Mouse (Mus musculus) kidney, postnatal 0 days (tissue): ENCODE measurements around the gene D430042O09Rik. TPM values are rescaled to one million over a fixed set of nuclear protein-coding genes. Genes with fewer than 3 reads are reported as not detected.
A peak's percentile ranks its signal among the peaks of the same experiment; 100 is the strongest.

Source experiments
- ATAC-seq: fragments of 200-750 bp; cut with Nextera tagmentation; replicated peaks from 2 replicates; pipeline ENCODE4 v1.8.0; 2017; ENCODE audit warnings: low read depth, moderate number of reproducible peaks, moderate TSS enrichment, moderate library complexity; ENCODE audit not compliant: low FRiP score
- DNase-seq: peaks from one replicate; pipeline ENCODE4 v3.0.0-alpha.2; 2016; ENCODE audit warnings: low spot score
- H3K27ac ChIP-seq: fragments of 300-500 bp; sonication (generic); 2 replicates; pipeline ENCODE4 v1.5.1; 2014; ENCODE audit warnings: mild to moderate bottlenecking
- H3K27me3 ChIP-seq: fragments of 300-500 bp; sonication (generic); 2 replicates; pipeline ENCODE4 v1.6.1; 2014; ENCODE audit warnings: low read length, mixed read lengths; ENCODE audit not compliant: insufficient read depth
- H3K36me3 ChIP-seq: fragments of 300-500 bp; sonication (generic); 2 replicates; pipeline ENCODE4 v1.6.1; 2014; ENCODE audit warnings: low read length, mixed read lengths; ENCODE audit not compliant: insufficient read depth
- H3K4me1 ChIP-seq: fragments of 300-500 bp; sonication (generic); replicated peaks from 2 replicates; pipeline ENCODE4 v1.6.1; 2014; ENCODE audit warnings: antibody characterized with exemption, low read length, mixed read lengths; ENCODE audit not compliant: insufficient read depth
- H3K4me2 ChIP-seq: fragments of 300-500 bp; sonication (generic); 2 replicates; pipeline ENCODE4 v1.6.1; 2014; ENCODE audit warnings: mild to moderate bottlenecking, low read length, moderate library complexity, mixed read lengths
- H3K4me3 ChIP-seq: fragments of 300-500 bp; sonication (generic); replicated peaks from 2 replicates; pipeline ENCODE4 v1.5.1; 2014; ENCODE audit warnings: low read depth, low read length
- H3K9ac ChIP-seq: fragments of 300-500 bp; sonication (generic); 2 replicates; pipeline ENCODE4 v1.6.1; 2014; ENCODE audit warnings: low read depth, low read length
- H3K9me3 ChIP-seq: fragments of 300-500 bp; sonication (generic); replicated peaks from 2 replicates; pipeline ENCODE4 v1.6.1; 2016; ENCODE audit warnings: low read length, inconsistent platforms, mixed read lengths
- CTCF ChIP-seq: IDR thresholded peaks from 2 replicates; pipeline ENCODE4 v1.5.1; 2016; ENCODE audit warnings: antibody characterized with exemption, low read depth, mild to moderate bottlenecking, moderate library complexity
- WGBS: fragments of 180-500 bp; shearing (Covaris S2); extraction: QIAGEN DNeasy Blood & Tissue Kit; methylation state at CpG from one replicate; pipeline ENCODE4 v1.1.7; 2014; 5-methylcytosine and 5-hydroxymethylcytosine counted together
- polyA plus RNA-seq: library from polyadenylated mRNA; unstranded; fragments of >200 nt; fragmentation: Nextera tagmentation; extraction: Ambion mirVana; gene quantifications from 2 replicates; pipeline ENCODE4 v1.2.1, GENCODE M21; 2015

The D430042O09Rik gene
- polyA plus RNA-seq, 1 experiment from 2014 or later, result 4.8 TPM

GRCm38 (mm10) chr7:125846866-125847527 is 139.3 kb downstream of the D430042O09Rik start:
- Histone ChIP-seq H3K9me3 (no peaks in the 10 kb centered on the region), H3K27ac (no peak overlapping the region), H3K9ac (no peak overlapping the region), H3K27me3 (no peaks in the 10 kb centered on the region), H3K4me1 (no peaks in the 10 kb centered on the region), H3K4me2 (no peak overlapping the region), H3K36me3 (0 out of 2 replicates have a peak, but pooled peaks cover 8% of the 10 kb centered on the region), H3K4me3 (no peak overlapping the region)
- WGBS, result 78% methylated on average over 8 of the region's 8 CpGs
- no peak for TF ChIP-seq CTCF
- no peak for DNase-seq
- no peak for ATAC-seq

DNA sequence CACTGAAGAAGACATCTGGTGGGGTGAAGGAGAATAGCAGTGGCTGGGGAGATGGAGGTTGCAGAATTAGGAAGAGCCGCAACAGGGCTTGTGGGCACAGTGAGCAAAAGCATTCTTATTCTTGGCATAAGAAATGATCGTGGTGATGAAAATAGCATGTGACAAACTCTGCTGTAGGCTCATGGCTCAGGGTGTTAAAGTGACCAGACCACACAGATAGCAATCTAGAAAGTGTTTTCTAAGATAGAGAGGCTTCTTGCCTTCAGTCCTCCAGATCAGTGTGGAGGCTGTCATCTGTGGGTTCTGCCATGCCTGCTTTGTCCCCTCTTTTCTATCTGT is 139.8 kb downstream of the D430042O09Rik start:
- no peaks in the 10 kb centered on the region for H3K27me3 ChIP-seq
- no peak overlapping the region for H3K9ac ChIP-seq
- no peak for DNase-seq
- no peak for ATAC-seq
- H3K4me2 ChIP-seq, result no peak overlapping the region
- no peak overlapping the region for H3K4me3 ChIP-seq
- TF ChIP-seq CTCF, result no peak
- H3K27ac ChIP-seq, result no peak overlapping the region
- WGBS, result 91% methylated on average over 2 of the region's 2 CpGs
- H3K4me1 ChIP-seq, result no peaks in the 10 kb centered on the region
- H3K9me3 ChIP-seq, result no peaks in the 10 kb centered on the region
- H3K36me3 ChIP-seq, result 0 out of 2 replicates have a peak, but pooled peaks cover 8% of the 10 kb centered on the region

DNA sequence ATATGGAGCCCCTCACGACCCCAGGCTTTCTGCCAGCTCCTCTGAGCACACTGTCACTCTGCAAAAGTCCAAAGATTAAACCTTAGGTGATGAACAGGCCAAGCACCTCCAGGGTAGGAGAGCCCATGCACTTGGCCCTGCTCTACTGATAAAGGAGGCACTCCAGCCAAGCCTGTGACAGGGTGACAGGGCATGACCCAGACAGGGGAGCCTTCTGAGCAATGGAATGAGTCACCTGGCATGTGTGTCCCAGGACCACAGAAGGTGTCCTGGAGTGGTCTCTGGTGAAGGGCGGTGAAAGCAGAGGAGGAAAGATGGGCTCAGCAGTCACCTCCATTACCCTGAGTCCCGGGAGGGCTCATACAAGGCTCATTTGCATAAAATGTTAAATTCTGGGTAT is 151.9 kb downstream of the D430042O09Rik start:
- DNase-seq (no peak), ATAC-seq (no peak)
- no peak for TF ChIP-seq CTCF
- no peaks in the 10 kb centered on the region for H3K9me3 ChIP-seq
- no peak overlapping the region for H3K4me3 ChIP-seq
- no peak overlapping the region for H3K4me2 ChIP-seq
- H3K9ac ChIP-seq, result no peak overlapping the region
- no peaks in the 10 kb centered on the region for H3K27me3 ChIP-seq
- no peak overlapping the region for H3K27ac ChIP-seq
- H3K4me1 ChIP-seq, result 0 out of 2 replicates have a peak, but pooled peaks cover 2% of the 10 kb centered on the region
- no peaks in the 10 kb centered on the region for H3K36me3 ChIP-seq
- 73% methylated on average over 3 of the region's 3 CpGs for WGBS

DNA sequence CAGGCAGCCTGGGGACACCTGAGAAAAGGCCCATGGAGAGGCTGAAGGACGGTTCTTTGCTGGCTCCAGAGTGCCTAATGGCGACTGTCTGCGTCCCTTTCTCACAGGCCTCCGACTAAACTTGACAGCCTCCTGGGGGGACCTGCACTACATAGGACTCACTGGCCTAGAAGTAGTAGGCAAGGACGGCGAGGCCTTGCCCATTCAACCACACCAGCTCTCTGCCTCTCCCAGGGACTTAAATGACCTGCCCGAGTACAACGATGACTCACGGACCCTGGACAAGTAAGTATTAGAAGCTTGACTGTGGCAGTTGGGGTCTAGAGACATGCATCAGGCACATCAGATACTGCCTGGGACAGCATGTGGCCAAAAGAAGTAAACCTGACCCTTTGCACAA is 152.7 kb downstream of the D430042O09Rik start:
- DNase-seq, result no peak
- Histone ChIP-seq H3K27me3 (no peaks in the 10 kb centered on the region), H3K36me3 (no peaks in the 10 kb centered on the region), H3K4me2 (no peak overlapping the region), H3K4me1 (peaks cover 5% of the 10 kb centered on the region), H3K27ac (no peak overlapping the region), H3K9me3 (no peaks in the 10 kb centered on the region), H3K4me3 (no peak overlapping the region), H3K9ac (no peak overlapping the region)
- 89% methylated on average over 9 of the region's 9 CpGs for WGBS
- TF ChIP-seq CTCF, result no peak
- ATAC-seq, result no peak

DNA sequence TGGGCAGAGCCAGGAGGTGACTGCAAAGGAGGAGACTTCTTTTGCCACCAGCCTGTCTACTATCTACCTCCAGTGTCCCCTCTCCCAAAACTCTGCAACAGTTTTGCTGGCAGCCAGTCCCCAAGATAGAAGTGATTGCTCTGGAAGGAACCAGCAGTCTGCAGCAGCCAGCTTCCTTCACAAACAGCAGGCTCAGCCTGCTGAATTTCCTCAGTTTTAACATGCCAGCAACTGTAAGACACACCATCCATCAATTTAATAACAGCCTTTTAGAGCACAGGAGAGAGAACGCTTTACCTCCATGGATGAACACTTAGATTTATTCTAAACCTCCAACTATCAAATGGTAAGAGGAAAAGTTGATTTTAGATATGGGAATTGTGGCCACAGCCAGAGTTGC is 156.3 kb downstream of the D430042O09Rik start:
- no peak overlapping the region for H3K4me2 ChIP-seq
- H3K36me3 ChIP-seq, result no peaks in the 10 kb centered on the region
- WGBS, result 34% methylated on average over 1 of the region's 1 CpGs
- DNase-seq, result peak; percentile 65
- H3K27me3 ChIP-seq, result no peaks in the 10 kb centered on the region
- peaks cover 6% of the 10 kb centered on the region for H3K4me1 ChIP-seq
- no peak for TF ChIP-seq CTCF
- no peak overlapping the region for H3K9ac ChIP-seq
- H3K9me3 ChIP-seq, result no peaks in the 10 kb centered on the region
- no peak overlapping the region for H3K27ac ChIP-seq
- H3K4me3 ChIP-seq, result no peak overlapping the region
- no peak for ATAC-seq

- Histone ChIP-seq H3K4me1 (peaks cover 6% of the 10 kb centered on the region), H3K27ac (no peak overlapping the region), H3K9me3 (no peaks in the 10 kb centered on the region), H3K27me3 (no peaks in the 10 kb centered on the region), H3K9ac (no peak overlapping the region), H3K36me3 (no peaks in the 10 kb centered on the region), H3K4me3 (no peak overlapping the region), H3K4me2 (no peak overlapping the region)
- ATAC-seq (peak; percentile 30; the same call in 1 of the 2 replicates), DNase-seq (peak; percentile 63)
- WGBS, result 19% methylated on average over 11 of the region's 11 CpGs
- TF ChIP-seq CTCF, result no peak
Observed at GRCm38 (mm10) chr7:125865234-125865633, 157.5 kb downstream of the D430042O09Rik start.

DNA sequence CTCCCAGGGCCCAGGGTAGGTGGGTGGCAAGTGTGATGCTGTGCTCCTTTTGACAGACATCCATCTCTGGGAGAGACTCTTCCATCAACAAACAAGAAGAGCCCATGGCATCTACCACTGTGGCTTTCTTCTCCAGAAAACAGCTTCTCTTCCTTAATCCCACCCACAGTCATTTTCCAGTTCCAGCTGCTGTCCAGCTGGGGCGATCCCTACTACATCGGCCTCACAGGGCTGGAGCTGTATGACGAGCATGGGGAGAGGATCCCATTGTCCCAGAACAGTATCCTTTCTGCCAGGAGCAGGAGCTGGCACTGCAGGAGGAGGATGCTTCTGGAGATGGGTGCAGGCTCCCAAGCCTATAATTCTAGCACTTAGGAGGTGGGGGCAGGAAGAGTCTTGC is 160.9 kb downstream of the D430042O09Rik start:
- ATAC-seq (no peak), DNase-seq (no peak)
- TF ChIP-seq CTCF, result no peak
- Histone ChIP-seq H3K4me2 (no peak overlapping the region), H3K4me3 (no peak overlapping the region), H3K9me3 (no peaks in the 10 kb centered on the region), H3K27ac (no peak overlapping the region), H3K9ac (no peak overlapping the region), H3K4me1 (peaks cover 12% of the 10 kb centered on the region), H3K27me3 (no peaks in the 10 kb centered on the region), H3K36me3 (no peaks in the 10 kb centered on the region)
- WGBS, result 80% methylated on average over 3 of the region's 3 CpGs
